Mouse (Mus musculus): ENCODE measurements around the gene Fam160b1. TPM values are rescaled to one million over a fixed set of nuclear protein-coding genes. Genes with fewer than 3 reads are reported as not detected.

Fam160b1 gene
- not detected in 2 replicates for polyA plus RNA-seq (2012; ENCODE audit: insufficient read depth, insufficient read length, low replicate concordance, missing spikeins)

DNA sequence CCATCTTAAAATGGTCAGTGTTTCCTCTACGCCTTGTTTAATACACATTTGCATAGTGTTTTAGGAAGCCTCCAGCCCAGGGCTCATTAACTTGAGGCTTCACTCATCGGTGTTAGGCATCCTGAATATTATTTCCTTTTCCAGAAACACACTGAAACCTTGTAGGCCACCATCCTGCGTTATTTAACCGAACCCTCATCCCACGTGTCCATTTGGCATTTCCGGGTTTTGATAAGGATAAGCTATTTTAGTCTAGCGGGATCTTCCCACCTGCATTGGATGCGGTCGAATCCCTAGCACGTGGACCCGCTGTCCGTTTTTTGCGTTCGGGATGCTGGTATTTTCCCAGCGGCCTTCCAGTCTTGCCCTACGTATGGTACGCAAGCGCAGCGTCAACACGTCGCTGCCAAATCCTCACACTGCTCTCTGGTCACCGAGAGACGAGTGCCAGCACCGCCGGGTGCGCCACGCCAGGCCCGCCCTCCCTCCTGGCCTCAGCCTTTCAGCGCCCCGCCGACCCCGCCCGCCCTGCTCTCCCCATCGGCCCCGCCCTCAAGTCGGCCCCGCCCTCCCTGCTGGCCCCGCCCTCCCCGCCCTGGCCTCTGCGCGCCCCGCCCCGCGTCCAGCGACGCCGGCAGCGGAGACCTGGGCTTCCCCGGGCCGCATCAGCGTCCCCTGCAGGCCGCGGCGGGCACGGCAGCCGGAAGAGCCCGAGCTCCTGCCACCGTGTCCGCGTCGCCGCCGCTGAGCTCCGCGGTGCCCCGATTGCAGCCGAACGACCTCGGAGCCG, at the start of gene Fam160b1:
TSS of gene Fam160b1 (plus strand) at position 340 of the 790 bp plus-strand sequence.
- TF ChIP-seq POLR2A (IDR thresholded peaks at IDR 0.05; ENCODE audit: insufficient read depth, low read depth, low read length) (0 out of 2 replicates have a peak, but pooled peaks have one; percentile 36), CTCF (IDR thresholded peaks at IDR 0.05; ENCODE audit: insufficient read depth, low read depth, low read length) (peak; percentile 72; the same call in 1 of the 2 replicates)
- H3K4me1 ChIP-seq (ENCODE audit: control insufficient read depth, insufficient read depth, low read length) = peaks cover 20% of the 10 kb centered on the region
- peak within 1 kb of the TSS; percentile 89 for H3K27ac ChIP-seq (ENCODE audit: insufficient read depth, low read depth, low read length)
- peak within 1 kb of the TSS; percentile 90 for H3K4me3 ChIP-seq (ENCODE audit: insufficient read depth, low read depth, low read length)
- under 1% methylated on average over 60 of the region's 70 CpGs for WGBS

DNA sequence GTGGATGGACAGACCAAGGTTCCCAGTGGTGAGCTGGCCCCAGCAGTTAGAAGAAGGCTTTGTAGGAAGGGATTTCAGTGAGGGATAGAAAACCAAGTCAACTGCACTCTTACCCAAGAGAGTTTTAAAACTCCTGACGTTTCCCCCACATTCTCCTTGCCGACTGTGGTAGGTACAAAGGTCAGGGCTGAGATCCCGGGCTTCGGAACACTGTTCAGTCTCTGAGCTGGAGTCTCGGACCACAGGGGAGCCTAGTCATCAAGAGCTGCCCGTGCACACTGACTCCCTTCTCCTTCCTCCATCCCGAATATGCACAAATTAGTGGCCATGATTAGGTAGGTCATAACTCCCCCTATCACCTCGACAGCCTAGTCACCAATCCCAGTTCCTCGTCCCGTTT, 47.3 kb upstream of the Fam160b1 start:
- H3K27ac ChIP-seq (ENCODE audit: insufficient read depth, low read depth, low read length) = no peak overlapping the region
- no peak overlapping the region for H3K4me3 ChIP-seq (ENCODE audit: insufficient read depth, low read depth, low read length)
- TF ChIP-seq CTCF (IDR thresholded peaks at IDR 0.05; ENCODE audit: insufficient read depth, low read depth, low read length) (no peak), POLR2A (IDR thresholded peaks at IDR 0.05; ENCODE audit: insufficient read depth, low read depth, low read length) (no peak)
- 88% methylated on average over 10 of the region's 10 CpGs for WGBS
- H3K4me1 ChIP-seq (ENCODE audit: control insufficient read depth, insufficient read depth, low read length) = peaks cover 13% of the 10 kb centered on the region

DNA sequence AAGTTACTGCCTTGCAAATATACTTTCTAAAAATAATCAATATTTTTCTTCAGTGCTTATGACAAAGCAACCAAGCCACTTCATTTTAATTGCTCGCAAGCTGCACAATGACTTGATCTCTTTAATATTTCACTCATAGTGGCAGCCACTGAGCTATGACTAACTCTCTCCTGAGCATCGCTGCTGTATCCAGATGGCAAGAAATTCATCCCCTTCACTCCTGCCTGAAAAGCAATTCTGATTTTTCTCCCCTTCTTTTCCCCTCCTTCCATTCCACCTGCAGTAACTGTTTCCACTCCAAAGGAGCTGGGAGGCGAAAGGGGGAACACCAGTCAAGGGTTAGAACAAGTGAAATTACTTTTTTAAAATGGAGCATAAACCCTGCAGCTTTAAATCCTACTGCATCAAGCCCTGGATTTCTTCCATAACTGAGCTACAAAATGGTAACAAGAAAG, 46.6 kb upstream of the Fam160b1 start:
- TF ChIP-seq POLR2A (IDR thresholded peaks at IDR 0.05; ENCODE audit: insufficient read depth, low read depth, low read length) = no peak
- peaks cover 13% of the 10 kb centered on the region for H3K4me1 ChIP-seq (ENCODE audit: control insufficient read depth, insufficient read depth, low read length)
- peak overlapping the region; percentile 62 for H3K4me3 ChIP-seq (ENCODE audit: insufficient read depth, low read depth, low read length)
- WGBS = 69% methylated on average over 3 of the region's 3 CpGs
- H3K27ac ChIP-seq (ENCODE audit: insufficient read depth, low read depth, low read length) = no peak overlapping the region

DNA sequence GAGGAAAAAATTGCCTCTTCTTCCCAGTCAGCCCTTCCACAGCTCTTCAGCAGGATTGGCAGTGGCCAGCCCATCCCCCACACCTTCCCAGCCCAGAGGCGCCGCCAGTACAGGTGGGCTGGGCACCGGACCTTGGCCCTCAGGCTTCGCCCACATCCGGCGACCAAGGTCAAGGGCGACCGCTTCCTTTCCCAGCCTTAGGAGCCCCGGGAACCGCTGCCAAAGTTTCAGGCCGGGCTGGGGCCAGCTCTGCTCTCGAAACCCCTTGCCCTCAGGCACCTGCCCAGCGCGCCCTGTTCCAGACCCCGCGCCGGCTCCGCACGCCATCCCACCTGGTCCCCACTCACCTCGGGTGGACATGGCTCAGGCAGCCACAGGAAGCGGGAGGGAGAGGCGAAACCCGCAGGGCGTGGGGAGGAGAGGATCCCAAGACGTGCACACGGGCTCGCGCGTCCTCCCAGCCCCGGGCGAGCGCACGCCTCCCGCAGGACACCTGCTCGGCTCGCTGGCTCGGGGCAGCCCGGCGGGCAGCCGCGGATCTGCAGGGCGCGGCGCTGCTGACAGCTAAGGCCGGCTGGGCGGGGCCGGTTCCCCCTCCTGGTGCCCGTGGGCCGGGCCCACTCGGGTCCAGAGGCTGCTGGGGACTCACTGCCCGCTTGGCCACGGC, 46.0 kb upstream of the Fam160b1 start, which contains the start of gene Ablim1:
TSS of gene Ablim1 (minus strand) at position 574 of the 667 bp plus-strand sequence.
- TF ChIP-seq CTCF (IDR thresholded peaks at IDR 0.05; ENCODE audit: insufficient read depth, low read depth, low read length) (no peak), POLR2A (IDR thresholded peaks at IDR 0.05; ENCODE audit: insufficient read depth, low read depth, low read length) (no peak)
- 2% methylated on average over 52 of the region's 52 CpGs for WGBS
- peak within 1 kb of the TSS; percentile 62 for H3K4me3 ChIP-seq (ENCODE audit: insufficient read depth, low read depth, low read length)
- peak within 1 kb of the TSS; percentile 59 for H3K27ac ChIP-seq (ENCODE audit: insufficient read depth, low read depth, low read length)
- peaks cover 13% of the 10 kb centered on the region for H3K4me1 ChIP-seq (ENCODE audit: control insufficient read depth, insufficient read depth, low read length)

DNA sequence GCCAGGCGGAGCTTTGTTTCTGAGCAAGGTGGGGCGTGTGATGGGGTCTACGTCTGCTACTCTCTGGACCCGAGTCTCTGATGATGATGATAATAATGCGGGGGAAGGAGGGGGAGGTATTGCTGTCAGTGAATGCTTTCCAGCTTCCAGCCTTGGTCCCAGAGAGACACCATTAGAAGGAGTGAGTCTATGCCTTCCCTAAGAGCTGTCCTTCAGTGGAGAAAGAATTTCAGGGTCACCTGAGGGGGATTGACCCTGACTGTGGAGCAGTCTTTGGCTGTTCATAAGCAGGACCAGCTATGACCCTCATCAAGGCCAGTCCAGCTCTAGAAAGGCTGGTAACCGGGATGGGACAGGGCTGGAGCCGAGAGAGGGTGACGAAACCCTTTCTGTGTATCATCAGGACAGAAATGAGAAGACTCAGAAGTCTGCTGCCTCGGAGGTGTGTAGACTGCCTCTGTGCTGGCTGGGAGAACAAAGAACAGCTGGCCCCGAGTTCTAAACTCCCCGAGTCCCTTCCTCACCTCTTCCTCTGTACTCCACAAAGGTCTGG, 45.4 kb upstream of the Fam160b1 start:
- TF ChIP-seq POLR2A (IDR thresholded peaks at IDR 0.05; ENCODE audit: insufficient read depth, low read depth, low read length) = no peak
- no peak for TF ChIP-seq CTCF (IDR thresholded peaks at IDR 0.05; ENCODE audit: insufficient read depth, low read depth, low read length)
- Histone ChIP-seq H3K4me1 (ENCODE audit: control insufficient read depth, insufficient read depth, low read length) (peaks cover 13% of the 10 kb centered on the region), H3K27ac (ENCODE audit: insufficient read depth, low read depth, low read length) (peak overlapping the region; percentile 52; the same call in 1 of the 2 replicates), H3K4me3 (ENCODE audit: insufficient read depth, low read depth, low read length) (peak overlapping the region; percentile 62)
- WGBS = 43% methylated on average over 11 of the region's 11 CpGs

DNA sequence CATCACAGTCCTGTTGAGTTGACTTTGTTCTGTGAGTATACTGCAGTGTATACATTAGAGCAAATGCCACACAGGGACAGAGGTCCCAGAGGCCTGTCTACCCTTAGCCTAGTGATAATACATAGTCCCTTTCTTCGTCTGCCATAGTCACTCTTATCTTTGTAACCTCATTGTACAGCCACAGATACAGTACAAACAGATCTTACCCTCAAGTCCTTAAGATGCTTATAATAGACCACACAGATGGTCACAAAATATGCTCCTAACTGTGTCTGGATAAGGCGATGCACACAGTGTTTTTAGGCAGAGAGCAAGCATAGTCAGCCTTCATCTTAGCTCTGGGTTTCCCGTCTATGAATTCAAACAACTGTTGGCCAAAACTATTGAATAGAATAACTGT, 43.9 kb upstream of the Fam160b1 start:
- H3K4me3 ChIP-seq (ENCODE audit: insufficient read depth, low read depth, low read length) = no peak overlapping the region
- TF ChIP-seq POLR2A (IDR thresholded peaks at IDR 0.05; ENCODE audit: insufficient read depth, low read depth, low read length) (no peak), CTCF (IDR thresholded peaks at IDR 0.05; ENCODE audit: insufficient read depth, low read depth, low read length) (no peak)
- peaks cover 13% of the 10 kb centered on the region for H3K4me1 ChIP-seq (ENCODE audit: control insufficient read depth, insufficient read depth, low read length)
- 96% methylated on average over 3 of the region's 3 CpGs for WGBS
- no peak overlapping the region for H3K27ac ChIP-seq (ENCODE audit: insufficient read depth, low read depth, low read length)

DNA sequence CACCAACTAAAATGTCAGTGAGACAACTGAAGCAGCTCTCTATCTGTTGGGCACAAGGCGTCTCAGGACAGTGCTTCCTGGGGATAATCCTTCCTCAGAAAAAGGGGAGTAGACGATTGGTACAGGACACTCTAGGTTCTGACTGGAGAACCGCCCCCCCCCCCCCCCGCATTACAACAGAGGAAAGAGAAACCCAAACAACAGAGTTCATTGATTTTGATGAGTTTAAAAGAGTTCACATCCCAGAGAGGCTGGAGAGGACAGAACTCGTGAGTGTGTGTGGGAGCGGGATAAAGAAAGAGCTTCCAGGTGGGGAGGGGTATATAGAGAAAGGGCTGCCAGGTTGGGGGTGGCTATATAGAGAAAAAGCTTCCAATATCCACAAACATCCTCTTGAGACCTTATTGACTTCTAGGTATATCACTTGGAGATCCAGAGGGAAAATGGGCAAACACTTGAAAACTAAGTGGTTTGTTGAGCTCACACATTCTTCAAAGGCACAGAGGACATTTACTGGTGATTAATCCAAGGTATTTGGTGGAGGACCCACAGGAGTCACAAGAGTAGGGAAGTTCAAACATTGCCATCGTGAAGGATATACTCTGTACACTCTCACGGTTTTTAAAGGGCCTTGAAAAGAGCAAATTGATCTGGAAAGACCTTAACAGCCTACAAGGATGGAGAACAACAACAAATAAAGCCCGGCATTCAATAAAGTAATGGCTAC, 39.7 kb upstream of the Fam160b1 start:
- H3K4me3 ChIP-seq (ENCODE audit: insufficient read depth, low read depth, low read length) = no peak overlapping the region
- TF ChIP-seq POLR2A (IDR thresholded peaks at IDR 0.05; ENCODE audit: insufficient read depth, low read depth, low read length) (no peak), CTCF (IDR thresholded peaks at IDR 0.05; ENCODE audit: insufficient read depth, low read depth, low read length) (no peak)
- WGBS = 80% methylated on average over 9 of the region's 9 CpGs
- no peaks in the 10 kb centered on the region for H3K4me1 ChIP-seq (ENCODE audit: control insufficient read depth, insufficient read depth, low read length)
- no peak overlapping the region for H3K27ac ChIP-seq (ENCODE audit: insufficient read depth, low read depth, low read length)

DNA sequence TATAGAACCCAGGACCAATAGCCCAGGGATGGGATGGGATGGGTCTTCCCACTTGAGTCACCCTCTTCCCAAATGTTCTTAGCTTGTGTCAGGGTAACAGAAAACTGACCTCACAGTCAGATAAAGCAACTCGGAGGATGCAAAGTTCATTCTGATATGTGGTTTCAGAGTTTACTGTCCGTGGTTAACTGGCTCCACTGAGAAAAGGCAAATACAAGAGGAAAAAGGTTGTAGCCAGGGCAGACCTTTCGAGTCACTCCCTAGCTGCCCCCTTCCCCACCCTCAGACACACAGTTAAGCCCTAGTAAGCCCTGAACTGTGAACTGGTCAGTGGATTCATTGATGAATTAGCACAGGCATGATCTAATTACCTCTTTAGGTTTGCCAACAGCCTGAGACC, 38.6 kb upstream of the Fam160b1 start:
- no peak overlapping the region for H3K4me3 ChIP-seq (ENCODE audit: insufficient read depth, low read depth, low read length)
- TF ChIP-seq POLR2A (IDR thresholded peaks at IDR 0.05; ENCODE audit: insufficient read depth, low read depth, low read length) (no peak), CTCF (IDR thresholded peaks at IDR 0.05; ENCODE audit: insufficient read depth, low read depth, low read length) (no peak)
- 90% methylated on average over 3 of the region's 3 CpGs for WGBS
- no peaks in the 10 kb centered on the region for H3K4me1 ChIP-seq (ENCODE audit: control insufficient read depth, insufficient read depth, low read length)
- no peak overlapping the region for H3K27ac ChIP-seq (ENCODE audit: insufficient read depth, low read depth, low read length)
